Mouse (Mus musculus) ovary, postnatal 36 days (tissue): ENCODE results near the gene Sptbn4.
A peak's percentile ranks its signal among the peaks of the same experiment; 100 is the strongest.
"Not testable (repeated sequence)": the region's sequence is repeated elsewhere in the genome, so short reads cannot be mapped to it uniquely, and the experiment has no call there.

Experiments
- DNase-seq: peaks from one replicate; pipeline ENCODE4 v3.0.0; 2022; ENCODE audit warnings: low spot score, mixed read lengths

The Sptbn4 gene

GRCm38 (mm10) chr7:27447419-27448286 is at the start of gene Sptbn4, which contains the start of gene Blvrb:
Gene Sptbn4, minus strand, starts transcription at chr7:27447686.
Gene Blvrb, plus strand, starts transcription at chr7:27447978.
- DNase-seq = peak; percentile 97

GRCm38 (mm10) chr7:27494659-27495367 is 47.3 kb upstream of the Sptbn4 start:
- DNase-seq = not testable (repeated sequence)

GRCm38 (mm10) chr7:27493450-27493849 is 46.0 kb upstream of the Sptbn4 start:
- no peak for DNase-seq

GRCm38 (mm10) chr7:27493022-27493421 is 45.5 kb upstream of the Sptbn4 start:
- DNase-seq = no peak

GRCm38 (mm10) chr7:27491856-27492255 is 44.4 kb upstream of the Sptbn4 start:
- no peak for DNase-seq

GRCm38 (mm10) chr7:27490543-27491329 is 43.2 kb upstream of the Sptbn4 start:
- peak; percentile 95 for DNase-seq

- DNase-seq = no peak
Observed at GRCm38 (mm10) chr7:27490227-27490542, 42.7 kb upstream of the Sptbn4 start.

GRCm38 (mm10) chr7:27489270-27489869 is 41.9 kb upstream of the Sptbn4 start:
- DNase-seq = no peak

- peak; percentile 63 for DNase-seq
Observed at GRCm38 (mm10) chr7:27487740-27488268, 40.3 kb upstream of the Sptbn4 start.

- peak; percentile 100 for DNase-seq
Observed at GRCm38 (mm10) chr7:27486770-27487697, 39.5 kb upstream of the Sptbn4 start, which contains the start of gene Sertad1. Gene Sertad1, plus strand, starts transcription at chr7:27486910.

GRCm38 (mm10) chr7:27486102-27486769 is 38.8 kb upstream of the Sptbn4 start:
- no peak for DNase-seq

- DNase-seq = no peak
Observed at GRCm38 (mm10) chr7:27483860-27484259, 36.4 kb upstream of the Sptbn4 start.

GRCm38 (mm10) chr7:27481627-27481969 is 34.1 kb upstream of the Sptbn4 start:
- peak; percentile 93 for DNase-seq

- DNase-seq = no peak
Observed at GRCm38 (mm10) chr7:27480927-27481626, 33.6 kb upstream of the Sptbn4 start.

- DNase-seq = no peak
Observed at GRCm38 (mm10) chr7:27480506-27480905, 33.0 kb upstream of the Sptbn4 start.

- DNase-seq = no peak
Observed at GRCm38 (mm10) chr7:27479750-27480149, 32.3 kb upstream of the Sptbn4 start.

- no peak for DNase-seq
Observed at GRCm38 (mm10) chr7:27478561-27478960, 31.1 kb upstream of the Sptbn4 start.

GRCm38 (mm10) chr7:27476098-27476635 is 28.7 kb upstream of the Sptbn4 start:
- DNase-seq = no peak

GRCm38 (mm10) chr7:27475596-27475995 is 28.1 kb upstream of the Sptbn4 start:
- DNase-seq = no peak
